Mouse (Mus musculus) forebrain, embryonic 16.5 days (tissue): ENCODE results near the gene Ppp1r1a. TPM values are rescaled to one million over a fixed set of nuclear protein-coding genes. Genes with fewer than 3 reads are reported as not detected.

Source experiments
- ATAC-seq: fragments of 200-750 bp; cut with Nextera tagmentation; 2 replicates; pipeline ENCODE4 v1.8.0; 2017; ENCODE audit warnings: mild to moderate bottlenecking, moderate library complexity
- H3K27ac ChIP-seq: fragments of 300-500 bp; sonication (generic); 2 replicates; pipeline ENCODE4 v1.5.1; 2014; ENCODE audit warnings: low read length, control low read depth
- H3K27me3 ChIP-seq: fragments of 300-500 bp; sonication (generic); replicated peaks from 2 replicates; pipeline ENCODE4 v1.6.1; 2014; ENCODE audit warnings: low read length; ENCODE audit not compliant: control insufficient read depth, insufficient read depth
- H3K36me3 ChIP-seq: fragments of 300-500 bp; sonication (generic); 2 replicates; pipeline ENCODE4 v1.6.1; 2014; ENCODE audit not compliant: control insufficient read depth, insufficient read depth
- H3K4me1 ChIP-seq: fragments of 300-500 bp; sonication (generic); replicated peaks from 2 replicates; pipeline ENCODE4 v1.6.1; 2014; ENCODE audit warnings: low read length; ENCODE audit not compliant: control insufficient read depth, insufficient read depth
- H3K4me2 ChIP-seq: fragments of 300-500 bp; sonication (generic); 2 replicates; pipeline ENCODE4 v1.6.1; 2014; ENCODE audit warnings: mild to moderate bottlenecking, low read length, control low read depth
- H3K4me3 ChIP-seq: fragments of 300-500 bp; sonication (generic); replicated peaks from 2 replicates; pipeline ENCODE4 v1.5.1; 2014; ENCODE audit warnings: mild to moderate bottlenecking, low read length, control low read depth
- H3K9ac ChIP-seq: fragments of 300-500 bp; sonication (generic); replicated peaks from 2 replicates; pipeline ENCODE4 v1.6.1; 2014; ENCODE audit warnings: low read depth, low read length, control low read depth
- H3K9me3 ChIP-seq: fragments of 300-500 bp; sonication (generic); 2 replicates; pipeline ENCODE4 v1.6.1; 2016; ENCODE audit warnings: low read length; ENCODE audit not compliant: control insufficient read depth
- WGBS: fragments of 180-500 bp; shearing (Covaris S2); extraction: QIAGEN DNeasy Blood & Tissue Kit; methylation state at CpG from one replicate; pipeline ENCODE4 v1.1.7; 2014; 5-methylcytosine and 5-hydroxymethylcytosine counted together
- polyA plus RNA-seq: library from polyadenylated mRNA; unstranded; fragments of >200 nt; fragmentation: Nextera tagmentation; extraction: Ambion mirVana; gene quantifications from 2 replicates; pipeline ENCODE4 v1.2.1, GENCODE M21; 2015

Gene Ppp1r1a
- polyA plus RNA-seq, 1 experiment from 2014 or later: 108 TPM

DNA sequence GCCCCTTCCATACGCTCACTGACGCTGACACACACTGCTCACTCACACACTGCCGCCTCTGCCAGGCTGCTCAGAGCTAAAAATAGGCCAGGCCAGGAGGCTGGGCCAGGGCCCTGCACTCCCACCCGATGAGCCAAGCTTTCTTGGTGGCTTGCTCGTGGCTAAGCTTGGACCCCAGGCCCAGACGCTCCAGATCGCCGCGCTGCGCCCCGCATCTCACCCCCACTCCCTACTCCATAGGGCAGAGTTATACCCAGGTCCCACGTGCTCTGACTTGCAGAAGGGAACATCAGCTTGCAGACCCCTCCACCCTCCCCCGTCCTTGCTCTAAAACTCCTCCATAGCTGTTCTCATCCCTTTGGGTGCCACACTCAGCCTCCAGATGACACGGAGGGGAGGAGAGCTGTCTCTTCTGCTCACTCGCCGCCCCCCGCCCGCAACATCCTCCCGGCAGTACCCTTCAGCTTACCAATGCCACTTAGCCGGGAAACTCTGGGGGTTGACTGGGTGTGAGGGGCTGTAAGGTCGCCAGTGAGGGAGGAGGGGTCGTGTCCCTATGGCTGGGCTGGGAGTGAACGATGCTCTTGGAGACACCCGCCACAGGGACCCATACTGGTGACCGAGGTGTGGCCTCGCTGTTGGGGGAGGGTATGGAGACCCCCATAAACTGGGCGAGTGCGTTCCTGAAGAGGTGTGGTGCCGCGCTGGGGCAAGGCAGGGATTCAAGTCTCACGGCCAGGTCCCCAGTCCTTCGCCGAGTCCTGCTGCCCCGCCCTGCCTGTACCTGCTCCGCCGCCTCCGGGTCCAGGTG is 587 bp downstream of the Ppp1r1a start:
- under 1% methylated on average over 37 of the region's 37 CpGs for WGBS
- ATAC-seq: peak; percentile 61
- Histone ChIP-seq H3K27ac (peak overlapping the region; percentile 31), H3K4me2 (peak overlapping the region; percentile 82), H3K36me3 (no peaks in the 10 kb centered on the region), H3K4me1 (peaks cover 8% of the 10 kb centered on the region), H3K9ac (peak overlapping the region; percentile 87), H3K9me3 (no peaks in the 10 kb centered on the region), H3K4me3 (peak overlapping the region; percentile 79), H3K27me3 (no peaks in the 10 kb centered on the region)

DNA sequence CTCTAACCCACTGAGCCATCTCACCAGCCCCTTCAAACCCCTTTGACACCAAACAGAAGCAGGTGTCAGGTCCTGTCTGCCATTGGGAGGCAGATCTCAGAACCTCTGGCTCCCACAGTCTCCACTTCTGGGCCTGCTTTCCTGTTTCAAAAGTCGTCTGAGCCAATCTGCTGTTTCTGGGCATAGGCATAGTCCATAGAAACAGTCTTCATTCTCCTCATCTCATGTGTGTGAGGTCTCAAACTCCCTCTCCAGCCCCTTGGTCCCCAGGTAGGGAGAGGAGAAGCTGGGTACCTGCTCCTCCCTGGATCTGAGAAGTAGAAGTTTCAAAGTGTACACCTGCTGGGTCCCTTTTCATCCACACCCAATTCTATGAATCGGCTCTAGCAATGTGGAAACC is 1.3 kb downstream of the Ppp1r1a start:
- H3K36me3 ChIP-seq: no peaks in the 10 kb centered on the region
- H3K27me3 ChIP-seq: no peaks in the 10 kb centered on the region
- H3K27ac ChIP-seq: no peak overlapping the region
- ATAC-seq: no peak
- no peaks in the 10 kb centered on the region for H3K9me3 ChIP-seq
- H3K4me2 ChIP-seq: peak overlapping the region; percentile 82
- H3K9ac ChIP-seq: no peak overlapping the region
- H3K4me3 ChIP-seq: peak overlapping the region; percentile 79
- H3K4me1 ChIP-seq: peaks cover 8% of the 10 kb centered on the region
- 9% methylated on average over 2 of the region's 2 CpGs for WGBS

DNA sequence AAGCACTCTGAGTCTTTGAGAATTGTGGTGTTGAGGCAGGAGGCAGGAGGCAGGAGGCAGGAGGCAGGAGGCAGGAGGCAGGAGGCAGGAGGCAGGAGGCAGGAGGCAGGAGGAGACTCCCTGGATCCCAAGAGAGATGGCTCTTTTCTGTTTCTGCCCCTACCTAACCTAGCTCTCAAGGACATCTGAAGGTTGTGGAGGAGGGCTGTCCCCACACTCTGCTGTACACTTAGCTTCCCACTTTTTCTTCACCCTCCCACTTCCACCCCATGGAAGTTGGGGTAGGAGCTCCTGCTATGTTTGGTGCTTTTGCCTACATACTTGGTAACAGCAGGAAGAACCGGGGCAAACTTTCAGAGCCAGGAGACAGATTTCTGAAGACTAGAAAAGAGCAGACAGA is 2.0 kb downstream of the Ppp1r1a start:
- Histone ChIP-seq H3K9ac (no peak overlapping the region), H3K4me2 (no peak overlapping the region)

DNA sequence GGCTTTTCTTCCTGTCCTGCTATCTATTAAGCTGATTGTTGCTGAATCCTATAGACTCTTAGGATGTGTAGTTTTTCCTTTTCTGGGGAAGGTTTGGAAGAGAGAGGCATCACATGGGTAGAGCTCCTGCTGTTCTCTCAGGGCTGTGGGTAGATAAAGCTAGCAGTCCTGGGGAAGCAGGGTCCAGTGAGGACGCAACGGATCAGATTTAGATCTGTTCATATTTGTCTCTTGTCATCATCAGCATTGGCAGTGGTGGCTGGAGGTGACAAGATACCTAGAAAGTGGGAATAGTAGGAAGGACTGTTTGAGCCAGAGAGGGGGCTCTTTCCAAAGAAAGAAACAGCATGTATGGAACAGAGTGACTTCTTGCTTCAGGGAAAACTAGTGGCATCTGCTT is 2.8 kb downstream of the Ppp1r1a start:
- Histone ChIP-seq H3K4me1 (peaks cover 8% of the 10 kb centered on the region), H3K9ac (no peak overlapping the region), H3K4me3 (no peak overlapping the region), H3K27me3 (no peaks in the 10 kb centered on the region), H3K36me3 (no peaks in the 10 kb centered on the region), H3K9me3 (no peaks in the 10 kb centered on the region), H3K4me2 (no peak overlapping the region), H3K27ac (no peak overlapping the region)
- no peak for ATAC-seq
- 85% methylated on average over 2 of the region's 2 CpGs for WGBS

More for the DNA sequence above, 2.0 kb downstream of the Ppp1r1a start:
- no peaks in the 10 kb centered on the region for H3K36me3 ChIP-seq
- H3K4me1 ChIP-seq: peaks cover 8% of the 10 kb centered on the region
- H3K27me3 ChIP-seq: no peaks in the 10 kb centered on the region
- ATAC-seq: no peak
- no peaks in the 10 kb centered on the region for H3K9me3 ChIP-seq
- 66% methylated on average over 1 of the region's 1 CpGs for WGBS
- H3K27ac ChIP-seq: no peak overlapping the region
- H3K4me3 ChIP-seq: no peak overlapping the region

DNA sequence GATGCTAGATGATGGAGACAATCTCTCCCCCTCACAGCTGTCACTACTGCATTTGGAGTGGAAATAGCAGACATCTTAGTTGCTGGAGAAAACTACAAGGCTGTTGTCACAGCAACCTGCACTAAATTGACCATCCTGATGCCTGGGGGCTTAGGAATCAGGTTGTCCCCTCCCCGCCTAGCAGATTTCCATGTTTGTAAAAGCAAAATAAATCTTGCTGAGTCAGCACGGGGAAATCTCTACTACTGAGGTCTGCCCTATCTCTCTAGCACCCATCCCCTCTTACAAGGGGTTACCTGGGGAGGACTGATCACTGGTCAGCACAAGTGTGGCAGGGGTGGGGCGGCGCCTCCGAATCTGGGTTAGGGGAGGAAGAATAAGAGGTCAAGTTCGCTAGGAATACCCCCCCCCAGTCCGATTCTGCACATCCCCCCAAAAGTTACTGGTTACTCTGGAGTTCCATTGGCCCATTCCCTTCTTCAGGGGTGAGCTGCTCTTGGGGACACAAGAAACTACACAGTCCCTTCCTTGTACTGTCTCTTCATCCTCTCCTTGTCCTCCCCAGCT is 3.7 kb downstream of the Ppp1r1a start:
- H3K9me3 ChIP-seq: no peaks in the 10 kb centered on the region
- H3K36me3 ChIP-seq: no peaks in the 10 kb centered on the region; the same call in 1 of the 2 replicates
- H3K9ac ChIP-seq: no peak overlapping the region
- H3K27ac ChIP-seq: no peak overlapping the region
- H3K4me2 ChIP-seq: no peak overlapping the region
- H3K27me3 ChIP-seq: no peaks in the 10 kb centered on the region
- no peak for ATAC-seq
- H3K4me1 ChIP-seq: peaks cover 8% of the 10 kb centered on the region
- WGBS: 91% methylated on average over 7 of the region's 7 CpGs
- no peak overlapping the region for H3K4me3 ChIP-seq

DNA sequence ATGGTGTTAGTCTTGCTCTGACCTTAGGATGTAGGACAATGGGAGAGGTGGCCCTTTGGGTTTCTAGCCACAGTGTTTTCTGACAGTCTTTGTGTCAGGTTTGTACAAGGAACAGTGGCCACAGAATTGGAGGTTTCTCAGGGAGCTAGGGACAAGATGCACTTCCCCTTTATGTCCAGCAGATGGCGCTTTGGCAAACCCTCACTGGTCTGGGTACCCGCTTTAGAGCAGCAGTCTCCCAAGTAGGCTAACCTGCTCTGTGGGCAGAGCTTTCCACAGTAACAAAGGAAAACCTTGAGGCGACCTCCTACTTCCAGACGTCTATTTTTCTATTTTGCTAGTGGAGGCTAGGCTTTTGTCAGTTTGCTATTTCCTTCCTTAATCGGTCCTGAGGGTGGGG is 7.4 kb downstream of the Ppp1r1a start:
- Histone ChIP-seq H3K9ac (no peak overlapping the region), H3K4me3 (no peak overlapping the region), H3K9me3 (no peaks in the 10 kb centered on the region), H3K27ac (no peak overlapping the region; the same call in 1 of the 2 replicates), H3K27me3 (no peaks in the 10 kb centered on the region), H3K4me1 (no peaks in the 10 kb centered on the region), H3K4me2 (no peak overlapping the region), H3K36me3 (peaks cover 7% of the 10 kb centered on the region)
- WGBS: 3% methylated on average over 5 of the region's 5 CpGs
- ATAC-seq: peak; percentile 82

DNA sequence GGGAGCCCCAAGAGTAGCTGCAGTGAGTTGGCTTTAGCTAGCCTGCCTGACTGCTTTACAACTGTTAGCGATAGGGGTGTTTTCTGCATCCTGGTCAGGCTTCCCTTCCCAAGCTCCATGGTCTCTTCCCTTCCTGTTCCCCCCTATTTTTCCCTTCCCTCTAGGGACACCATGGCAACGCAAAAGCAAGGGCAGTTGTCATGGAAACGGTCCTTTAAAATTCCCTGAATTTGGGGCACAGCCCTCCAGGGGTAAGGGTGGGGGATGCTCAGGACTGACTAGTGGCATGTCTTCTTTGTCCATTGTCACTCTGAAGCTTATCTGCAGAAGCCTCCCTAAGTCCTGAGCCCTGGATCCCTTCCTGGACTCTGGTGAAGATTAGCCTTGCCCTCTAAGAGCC is 14.6 kb downstream of the Ppp1r1a start:
- Histone ChIP-seq H3K4me3 (no peak overlapping the region), H3K9ac (no peak overlapping the region), H3K4me1 (peaks cover 39% of the 10 kb centered on the region), H3K36me3 (peaks cover 23% of the 10 kb centered on the region), H3K9me3 (no peaks in the 10 kb centered on the region), H3K4me2 (no peak overlapping the region), H3K27me3 (no peaks in the 10 kb centered on the region), H3K27ac (no peak overlapping the region)
- no peak for ATAC-seq
- WGBS: 36% methylated on average over 3 of the region's 3 CpGs

DNA sequence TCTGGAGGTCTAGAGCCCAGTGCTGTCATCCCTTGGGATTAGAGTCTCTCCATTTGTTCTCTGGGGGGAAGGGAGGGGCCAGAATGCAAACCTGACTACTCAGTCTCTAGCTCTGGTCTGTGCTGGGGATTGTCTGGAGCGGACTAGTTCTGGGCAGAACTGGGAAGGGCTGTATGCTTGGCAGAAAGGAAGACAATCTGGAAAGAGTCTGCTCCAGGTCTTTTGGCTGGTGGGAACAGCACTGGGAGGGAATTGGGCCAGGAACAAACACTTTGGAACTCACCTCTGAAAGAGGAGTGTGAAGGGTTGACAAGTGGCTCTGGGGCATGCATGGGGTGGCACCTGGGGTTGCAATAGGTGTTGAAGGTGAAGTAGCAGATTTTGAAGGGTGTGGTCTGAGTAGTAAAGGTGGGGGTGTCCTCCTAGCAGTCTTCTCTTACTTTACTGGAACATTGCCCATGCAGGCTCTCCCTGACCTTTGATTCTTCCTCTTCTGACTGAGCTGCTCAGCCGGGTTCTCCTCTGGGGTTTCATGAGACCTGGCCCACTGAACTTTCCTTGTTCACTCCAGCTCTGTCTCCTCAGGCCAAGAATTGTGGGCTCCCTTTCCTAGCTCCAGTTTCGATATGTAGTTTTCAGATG is 15.2 kb downstream of the Ppp1r1a start:
- Histone ChIP-seq H3K9ac (no peak overlapping the region), H3K36me3 (peaks cover 23% of the 10 kb centered on the region), H3K9me3 (no peaks in the 10 kb centered on the region), H3K4me1 (peaks cover 41% of the 10 kb centered on the region), H3K27ac (peak overlapping the region; percentile 50), H3K27me3 (no peaks in the 10 kb centered on the region), H3K4me3 (no peak overlapping the region), H3K4me2 (no peak overlapping the region)
- 64% methylated on average over 3 of the region's 3 CpGs for WGBS
- ATAC-seq: no peak
